Mouse (Mus musculus): Measurements from ENCODE around the gene Zcchc7.

DNA sequence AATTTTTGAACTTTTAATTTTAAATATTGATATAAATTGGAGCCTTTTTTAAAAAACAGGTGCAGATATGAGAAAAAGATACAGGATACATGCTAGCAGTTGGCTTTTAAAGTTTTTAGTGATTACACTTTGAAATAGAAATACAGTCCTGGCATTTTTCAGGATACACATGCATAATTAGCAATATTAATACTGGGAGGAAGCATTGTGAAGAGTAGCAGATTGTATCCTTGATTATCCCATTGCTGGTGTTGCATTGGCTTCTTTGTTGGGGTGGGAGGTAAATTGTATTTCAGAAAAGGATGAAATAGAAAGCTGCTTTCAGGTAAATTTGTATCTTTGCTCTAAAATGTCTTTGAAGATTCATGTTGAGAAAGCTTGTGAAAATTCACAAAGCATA lies 22.0 kb downstream of the Zcchc7 start:
- TF ChIP-seq EP300 (IDR thresholded peaks at IDR 0.05; ENCODE audit: low read depth) (no peak), CTCF (IDR thresholded peaks at IDR 0.05; ENCODE audit: low read depth) (no peak)

Data from liver, embryonic 14.5 days (tissue).